Mouse (Mus musculus) mesoderm, embryonic 11.5 days (tissue): ENCODE results near the gene Ocel1.

Experiments used
- DNase-seq: peaks from one replicate; pipeline ENCODE4 v3.0.0-alpha.2; 2012; ENCODE audit warnings: low read depth, low spot score

Gene Ocel1

GRCm38 (mm10) chr8:71379512-71380075 lies 8.5 kb downstream of the Ocel1 start:
- no peak for DNase-seq

GRCm38 (mm10) chr8:71380178-71381171 lies 9.4 kb downstream of the Ocel1 start:
- no peak for DNase-seq

- DNase-seq, result peak; percentile 84
These were observed 10.4 kb downstream of the Ocel1 start, which contains the start of gene Nr2f6 for GRCm38 (mm10) chr8:71381421-71381970. Gene Nr2f6, minus strand, starts transcription at chr8:71381960.

GRCm38 (mm10) chr8:71381971-71382961 lies 11.2 kb downstream of the Ocel1 start:
- DNase-seq, result peak; percentile 91

- DNase-seq, result no peak
These were observed 12.3 kb downstream of the Ocel1 start for GRCm38 (mm10) chr8:71383396-71383795.

GRCm38 (mm10) chr8:71383860-71384259 lies 12.8 kb downstream of the Ocel1 start:
- DNase-seq, result no peak

- DNase-seq, result no peak
These were observed 14.2 kb downstream of the Ocel1 start for GRCm38 (mm10) chr8:71385212-71385835.

GRCm38 (mm10) chr8:71388267-71388666 lies 17.2 kb downstream of the Ocel1 start:
- DNase-seq, result no peak

- DNase-seq, result no peak
These were observed 20.6 kb downstream of the Ocel1 start for GRCm38 (mm10) chr8:71391696-71392095.

- no peak for DNase-seq
These were observed 21.3 kb downstream of the Ocel1 start for GRCm38 (mm10) chr8:71392391-71392790.

GRCm38 (mm10) chr8:71392871-71393270 lies 21.8 kb downstream of the Ocel1 start:
- no peak for DNase-seq

GRCm38 (mm10) chr8:71394481-71394880 lies 23.4 kb downstream of the Ocel1 start:
- no peak for DNase-seq

- no peak for DNase-seq
These were observed 24.0 kb downstream of the Ocel1 start for GRCm38 (mm10) chr8:71395071-71395470.

- no peak for DNase-seq
These were observed 24.5 kb downstream of the Ocel1 start, which contains the start of gene Ushbp1 for GRCm38 (mm10) chr8:71395629-71396028. Gene Ushbp1, minus strand, starts transcription at chr8:71395802.

GRCm38 (mm10) chr8:71396639-71397305 lies 25.7 kb downstream of the Ocel1 start, which contains the start of gene Babam1:
Gene Babam1, plus strand, starts transcription at chr8:71396861.
- DNase-seq, result peak; percentile 93

- DNase-seq, result no peak
These were observed 26.6 kb downstream of the Ocel1 start for GRCm38 (mm10) chr8:71397701-71398100.

GRCm38 (mm10) chr8:71400826-71401225 lies 29.7 kb downstream of the Ocel1 start:
- DNase-seq, result no peak

GRCm38 (mm10) chr8:71401454-71401853 lies 30.4 kb downstream of the Ocel1 start:
- no peak for DNase-seq

GRCm38 (mm10) chr8:71402446-71402964 lies 31.4 kb downstream of the Ocel1 start:
- no peak for DNase-seq
